Mouse (Mus musculus) embryonic facial prominence, embryonic 15.5 days (tissue): Measurements from ENCODE around the gene Maml2. TPM values are rescaled to one million over a fixed set of nuclear protein-coding genes. Genes with fewer than 3 reads are reported as not detected.

ENCODE experiments used
- ATAC-seq: fragments of 200-750 bp; cut with Nextera tagmentation; 2 replicates; pipeline ENCODE4 v1.8.0; 2017; ENCODE audit warnings: low read depth, moderate TSS enrichment; ENCODE audit not compliant: insufficient number of reproducible peaks, low FRiP score, low TSS enrichment
- H3K27ac ChIP-seq: fragments of 300-500 bp; sonication (generic); replicated peaks from 2 replicates; pipeline ENCODE4 v1.5.1; 2015; ENCODE audit warnings: mild to moderate bottlenecking, inconsistent platforms
- H3K27me3 ChIP-seq: fragments of 300-500 bp; sonication (generic); 2 replicates; pipeline ENCODE4 v1.6.1; 2015; ENCODE audit warnings: inconsistent platforms
- H3K36me3 ChIP-seq: fragments of 300-500 bp; sonication (generic); 2 replicates; pipeline ENCODE4 v1.6.1; 2015; ENCODE audit warnings: mild to moderate bottlenecking, inconsistent platforms
- H3K4me1 ChIP-seq: fragments of 300-500 bp; sonication (generic); 2 replicates; pipeline ENCODE4 v1.6.1; 2015; ENCODE audit warnings: inconsistent platforms
- H3K4me2 ChIP-seq: fragments of 300-500 bp; sonication (generic); replicated peaks from 2 replicates; pipeline ENCODE4 v1.6.1; 2015; ENCODE audit warnings: mild to moderate bottlenecking, inconsistent platforms
- H3K4me3 ChIP-seq: fragments of 300-500 bp; sonication (generic); replicated peaks from 2 replicates; pipeline ENCODE4 v1.5.1; 2015; ENCODE audit warnings: mild to moderate bottlenecking, inconsistent platforms
- H3K9ac ChIP-seq: fragments of 300-500 bp; sonication (generic); 2 replicates; pipeline ENCODE4 v1.6.1; 2015; ENCODE audit warnings: inconsistent platforms
- H3K9me3 ChIP-seq: fragments of 300-500 bp; sonication (generic); replicated peaks from 2 replicates; pipeline ENCODE4 v1.6.1; 2016; ENCODE audit warnings: inconsistent platforms
- WGBS: fragments of 180-500 bp; shearing (Covaris S2); methylation state at CpG from one replicate; pipeline ENCODE4 v1.1.7; 2015; 5-methylcytosine and 5-hydroxymethylcytosine counted together
- polyA plus RNA-seq: library from polyadenylated mRNA; unstranded; fragments of >200 nt; fragmentation: Nextera tagmentation; extraction: Ambion mirVana; gene quantifications from 2 replicates; pipeline ENCODE4 v1.2.1, GENCODE M21; 2015

The Maml2 gene
- polyA plus RNA-seq, 1 experiment from 2014 or later: 12.5 TPM

GRCm38 (mm10) chr9:13686977-13687659, 389.4 kb downstream of the Maml2 start:
- Histone ChIP-seq H3K4me1 (no peaks in the 10 kb centered on the region), H3K9ac (no peak overlapping the region), H3K4me3 (no peak overlapping the region), H3K36me3 (no peaks in the 10 kb centered on the region), H3K27ac (no peak overlapping the region), H3K27me3 (no peaks in the 10 kb centered on the region), H3K4me2 (no peak overlapping the region), H3K9me3 (no peaks in the 10 kb centered on the region)
- no peak for ATAC-seq
- WGBS: 87% methylated on average over 19 of the region's 19 CpGs

- Histone ChIP-seq H3K4me2 (no peak overlapping the region), H3K27me3 (no peaks in the 10 kb centered on the region), H3K4me1 (no peaks in the 10 kb centered on the region), H3K27ac (no peak overlapping the region), H3K4me3 (no peak overlapping the region), H3K9me3 (no peaks in the 10 kb centered on the region), H3K36me3 (no peaks in the 10 kb centered on the region), H3K9ac (no peak overlapping the region)
- no peak for ATAC-seq
- WGBS: 72% methylated on average over 9 of the region's 9 CpGs
Measured at GRCm38 (mm10) chr9:13688997-13689396, 391.2 kb downstream of the Maml2 start.

- Histone ChIP-seq H3K4me3 (no peak overlapping the region), H3K36me3 (no peaks in the 10 kb centered on the region), H3K27me3 (no peaks in the 10 kb centered on the region), H3K4me1 (no peaks in the 10 kb centered on the region), H3K4me2 (no peak overlapping the region), H3K9ac (no peak overlapping the region), H3K27ac (no peak overlapping the region), H3K9me3 (no peaks in the 10 kb centered on the region)
- 28% methylated on average over 8 of the region's 8 CpGs for WGBS
- ATAC-seq: no peak
Measured at GRCm38 (mm10) chr9:13690321-13690720, 392.6 kb downstream of the Maml2 start.

DNA sequence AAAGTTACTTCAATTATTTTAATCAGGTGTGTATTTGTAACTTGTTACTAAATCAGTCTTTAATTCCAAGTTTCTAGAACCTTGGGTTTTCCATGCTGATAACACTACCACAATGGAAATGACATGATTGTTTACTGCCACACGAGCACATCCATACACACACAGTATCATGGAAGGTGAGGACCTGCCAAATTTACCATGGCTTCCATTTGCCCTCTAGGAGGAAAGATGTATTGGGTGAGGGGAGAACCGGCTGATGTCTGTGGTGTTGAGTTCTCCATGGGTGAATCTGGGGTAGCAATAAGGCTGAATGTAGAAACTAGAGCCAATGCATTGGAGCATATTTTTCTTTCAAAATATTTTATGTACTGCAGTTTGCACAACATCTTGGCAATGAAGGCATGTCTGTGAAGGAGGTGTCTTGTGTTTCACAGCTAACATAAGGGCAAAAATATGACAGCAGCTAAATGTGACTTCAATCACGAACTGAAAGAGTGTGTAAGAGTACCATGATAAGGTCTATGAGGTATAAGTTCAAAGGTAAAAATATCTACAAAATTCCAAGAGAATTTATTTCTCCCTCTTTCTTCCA, 396.0 kb downstream of the Maml2 start:
- Histone ChIP-seq H3K4me1 (no peaks in the 10 kb centered on the region), H3K27me3 (no peaks in the 10 kb centered on the region), H3K36me3 (no peaks in the 10 kb centered on the region), H3K9ac (no peak overlapping the region), H3K4me3 (no peak overlapping the region), H3K9me3 (no peaks in the 10 kb centered on the region), H3K27ac (no peak overlapping the region), H3K4me2 (no peak overlapping the region)
- 79% methylated on average over 3 of the region's 3 CpGs for WGBS
- ATAC-seq: no peak

DNA sequence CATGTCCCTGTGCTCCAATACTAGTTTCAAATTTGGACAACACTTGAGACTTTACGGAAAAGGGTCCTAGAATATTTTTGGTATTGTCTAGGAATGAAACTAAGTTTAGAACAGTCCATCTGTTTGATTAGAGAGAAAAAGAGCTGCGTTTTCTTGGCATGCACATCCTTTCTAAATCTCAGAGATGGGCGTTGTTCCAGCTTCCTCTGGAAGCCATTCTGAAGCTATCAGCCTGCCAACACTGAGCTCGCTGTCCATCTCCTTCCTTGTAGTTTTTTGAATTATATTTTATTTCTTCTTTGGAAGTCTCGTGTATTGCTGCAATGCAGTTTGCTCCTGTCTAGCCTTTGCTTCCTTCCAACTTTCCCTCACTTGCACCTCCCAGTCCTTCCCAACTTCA, 396.5 kb downstream of the Maml2 start:
- H3K27ac ChIP-seq: no peak overlapping the region
- no peak overlapping the region for H3K4me2 ChIP-seq
- no peaks in the 10 kb centered on the region for H3K27me3 ChIP-seq
- WGBS: 55% methylated on average over 5 of the region's 5 CpGs
- no peaks in the 10 kb centered on the region for H3K4me1 ChIP-seq
- no peaks in the 10 kb centered on the region for H3K36me3 ChIP-seq
- no peak overlapping the region for H3K4me3 ChIP-seq
- no peaks in the 10 kb centered on the region for H3K9me3 ChIP-seq
- H3K9ac ChIP-seq: no peak overlapping the region
- ATAC-seq: no peak

- Histone ChIP-seq H3K9ac (no peak overlapping the region), H3K27me3 (no peaks in the 10 kb centered on the region), H3K4me3 (no peak overlapping the region), H3K4me2 (no peak overlapping the region), H3K4me1 (no peaks in the 10 kb centered on the region), H3K9me3 (no peaks in the 10 kb centered on the region), H3K36me3 (no peaks in the 10 kb centered on the region), H3K27ac (peak overlapping the region; percentile 24; the same call in 1 of the 2 replicates)
- 52% methylated on average over 4 of the region's 4 CpGs for WGBS
- ATAC-seq: peak; percentile 67
Measured at GRCm38 (mm10) chr9:13697041-13697811, 399.5 kb downstream of the Maml2 start.

GRCm38 (mm10) chr9:13697869-13698268, 400.1 kb downstream of the Maml2 start:
- H3K36me3 ChIP-seq: no peaks in the 10 kb centered on the region
- H3K27me3 ChIP-seq: no peaks in the 10 kb centered on the region
- H3K4me2 ChIP-seq: no peak overlapping the region
- H3K9ac ChIP-seq: no peak overlapping the region
- no peak for ATAC-seq
- H3K4me3 ChIP-seq: no peak overlapping the region
- no peaks in the 10 kb centered on the region for H3K9me3 ChIP-seq
- no peaks in the 10 kb centered on the region for H3K4me1 ChIP-seq
- 85% methylated on average over 4 of the region's 4 CpGs for WGBS
- no peak overlapping the region for H3K27ac ChIP-seq

DNA sequence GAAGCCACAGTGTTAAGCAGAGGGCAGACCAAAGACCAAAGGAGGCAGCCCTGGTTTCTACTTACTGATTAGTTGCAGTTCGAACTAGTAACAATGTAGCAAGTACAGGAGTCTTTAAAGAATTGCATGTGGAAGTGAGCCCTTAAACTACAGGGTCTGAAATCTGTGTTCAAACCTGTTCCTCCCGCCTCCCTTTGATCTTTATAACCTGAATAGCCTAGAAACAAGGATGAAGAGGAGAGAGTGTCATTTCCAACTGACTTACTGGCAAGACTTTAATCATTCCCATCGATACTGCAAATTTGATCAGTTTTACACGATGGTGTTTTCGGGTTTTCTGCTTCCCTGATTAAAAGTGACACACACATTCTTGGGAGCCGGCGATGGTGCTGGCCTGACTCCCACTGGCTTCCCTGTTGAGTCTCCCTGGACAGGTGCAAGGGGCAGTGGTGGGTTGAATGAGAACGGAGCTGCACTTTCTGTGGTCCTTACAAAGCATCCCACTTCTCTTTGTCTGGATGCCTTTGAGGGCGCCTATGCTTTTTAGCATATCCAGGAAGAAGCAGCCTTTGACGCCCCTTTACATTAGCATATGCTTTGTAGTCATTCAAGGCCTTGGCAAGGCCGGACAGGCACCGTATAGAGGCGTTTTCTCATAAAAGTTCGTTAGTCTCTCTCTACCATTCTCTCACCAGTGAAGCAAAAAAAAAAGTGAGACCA, 401.5 kb downstream of the Maml2 start:
- no peak overlapping the region for H3K4me3 ChIP-seq
- peaks cover 9% of the 10 kb centered on the region; the same call in 1 of the 2 replicates for H3K36me3 ChIP-seq
- H3K4me2 ChIP-seq: no peak overlapping the region
- no peak overlapping the region for H3K27ac ChIP-seq
- no peak for ATAC-seq
- H3K27me3 ChIP-seq: no peaks in the 10 kb centered on the region
- no peak overlapping the region for H3K9ac ChIP-seq
- WGBS: 48% methylated on average over 14 of the region's 14 CpGs
- H3K4me1 ChIP-seq: no peaks in the 10 kb centered on the region
- no peaks in the 10 kb centered on the region for H3K9me3 ChIP-seq

- Histone ChIP-seq H3K9me3 (no peaks in the 10 kb centered on the region), H3K27ac (no peak overlapping the region), H3K27me3 (no peaks in the 10 kb centered on the region), H3K4me1 (no peaks in the 10 kb centered on the region), H3K9ac (no peak overlapping the region), H3K4me2 (no peak overlapping the region), H3K4me3 (no peak overlapping the region), H3K36me3 (peaks cover 9% of the 10 kb centered on the region; the same call in 1 of the 2 replicates)
- WGBS: 76% methylated on average over 5 of the region's 5 CpGs
- ATAC-seq: no peak
Measured at GRCm38 (mm10) chr9:13699781-13700116, 402.0 kb downstream of the Maml2 start.

DNA sequence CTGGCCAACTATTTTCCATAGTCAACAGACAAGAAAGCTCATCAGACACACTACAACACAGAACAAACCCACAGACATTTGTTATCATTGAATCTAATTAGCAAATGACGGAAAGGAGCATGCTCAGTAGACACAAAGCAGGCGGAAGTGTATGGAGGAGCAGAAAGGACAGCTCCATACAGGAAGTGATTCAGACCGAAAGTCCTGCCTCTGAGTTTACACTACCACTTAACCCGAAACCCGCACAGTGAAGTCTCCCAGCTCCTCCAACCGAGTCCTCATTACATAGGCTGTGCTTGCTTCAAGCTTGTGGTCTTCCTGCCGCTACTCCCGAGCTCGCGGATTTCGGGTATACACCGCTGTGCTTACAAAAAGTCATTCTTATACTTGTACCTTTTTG, 404.0 kb downstream of the Maml2 start:
- peaks cover 9% of the 10 kb centered on the region; the same call in 1 of the 2 replicates for H3K36me3 ChIP-seq
- no peaks in the 10 kb centered on the region for H3K4me1 ChIP-seq
- no peak overlapping the region for H3K4me2 ChIP-seq
- no peak overlapping the region for H3K4me3 ChIP-seq
- no peaks in the 10 kb centered on the region for H3K9me3 ChIP-seq
- H3K27ac ChIP-seq: no peak overlapping the region
- H3K9ac ChIP-seq: no peak overlapping the region
- no peaks in the 10 kb centered on the region for H3K27me3 ChIP-seq
- WGBS: 89% methylated on average over 12 of the region's 12 CpGs
- no peak for ATAC-seq

DNA sequence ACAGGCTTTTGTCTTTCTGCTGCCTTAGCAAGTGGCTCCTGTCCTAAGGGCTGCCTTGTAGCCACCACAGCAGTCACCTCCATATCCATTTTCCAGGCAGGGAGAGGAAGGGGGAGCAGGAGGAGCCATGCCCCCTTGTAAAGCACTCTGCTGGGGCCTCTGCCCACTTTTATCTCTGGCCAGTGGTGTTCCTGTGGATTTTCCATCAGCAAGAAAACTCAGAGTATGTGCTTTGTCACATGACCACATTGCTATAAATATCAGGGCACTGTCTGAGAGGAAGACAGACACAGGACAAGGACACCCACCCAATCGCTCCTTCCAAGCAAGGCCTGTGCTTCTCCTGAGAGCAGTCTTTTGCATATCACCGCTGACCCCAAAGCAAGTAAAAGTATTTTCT, 405.3 kb downstream of the Maml2 start:
- ATAC-seq: no peak
- Histone ChIP-seq H3K4me3 (no peak overlapping the region), H3K4me2 (no peak overlapping the region), H3K4me1 (no peaks in the 10 kb centered on the region), H3K9me3 (no peaks in the 10 kb centered on the region), H3K36me3 (peaks cover 9% of the 10 kb centered on the region; the same call in 1 of the 2 replicates), H3K9ac (no peak overlapping the region), H3K27ac (no peak overlapping the region), H3K27me3 (no peaks in the 10 kb centered on the region)
- WGBS: 94% methylated on average over 2 of the region's 2 CpGs
